Mouse (Mus musculus) hematopoietic stem cell, adult 5-6 weeks (primary cell): ENCODE data around the gene Dpyd. TPM values are rescaled to one million over a fixed set of nuclear protein-coding genes. Genes with fewer than 3 reads are reported as not detected.

Source experiments
- ATAC-seq, 2 experiments: fragments of 125-278 bp in 1 of 2; replicated peaks in 1 of 2; 2 replicates each; pipeline ENCODE4 v1.8.0; 2016 to 2017; ENCODE audit warnings: inconsistent platforms in 2 of 2, mild to moderate bottlenecking in 2 of 2, moderate number of reproducible peaks in 2 of 2, low read depth in 1 of 2, moderate TSS enrichment in 1 of 2; ENCODE audit not compliant: low FRiP score in 2 of 2, poor library complexity in 2 of 2, severe bottlenecking in 2 of 2, insufficient read depth in 1 of 2, low TSS enrichment in 1 of 2
- total RNA-seq: library from RNA; stranded (forward); fragments of 172-1452, 232-1000 nt; gene quantifications from 2 replicates; pipeline ENCODE4 v1.2.3, GENCODE M21; 2017

Gene Dpyd
- total RNA-seq = not detected in 2 replicates

DNA sequence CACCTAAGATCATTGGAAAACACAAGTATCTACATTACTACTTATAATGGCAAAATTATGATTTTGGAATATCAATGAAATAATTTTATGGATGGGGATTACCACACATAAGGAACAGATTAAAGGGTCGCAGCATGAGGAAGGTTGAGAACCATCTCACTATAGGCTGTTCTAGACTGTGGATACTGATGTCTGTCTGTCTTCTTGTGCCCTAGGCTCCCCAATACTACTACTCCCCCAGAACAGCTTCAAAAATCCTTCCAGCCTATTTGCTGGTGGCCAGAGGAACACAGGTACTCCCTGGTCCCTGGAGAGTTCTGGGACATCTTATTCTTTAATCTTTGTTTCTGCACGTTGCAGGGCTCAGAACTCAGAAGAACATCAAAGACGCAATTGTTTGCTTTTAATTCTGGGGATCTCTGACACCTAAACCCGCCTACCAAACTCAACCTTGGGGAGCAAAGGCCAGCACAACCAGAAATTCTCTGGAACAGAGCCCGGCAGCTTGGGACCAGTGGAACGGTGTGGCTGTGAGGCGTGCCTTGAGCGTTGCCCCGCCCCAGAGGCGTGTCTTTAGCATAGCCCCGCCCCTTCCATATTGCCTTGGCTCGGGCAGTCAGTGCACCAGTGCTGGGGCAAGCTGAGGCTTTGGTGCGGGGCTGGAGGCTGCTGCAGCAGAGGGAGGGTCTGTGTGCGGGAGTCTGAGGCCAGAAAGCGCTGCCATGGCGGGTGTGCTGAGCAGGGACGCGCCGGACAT is at the start of gene Dpyd:
Dpyd (plus strand) TSS at position 576 of the 757 bp plus-strand sequence.
- ATAC-seq = peak; percentile 65

DNA sequence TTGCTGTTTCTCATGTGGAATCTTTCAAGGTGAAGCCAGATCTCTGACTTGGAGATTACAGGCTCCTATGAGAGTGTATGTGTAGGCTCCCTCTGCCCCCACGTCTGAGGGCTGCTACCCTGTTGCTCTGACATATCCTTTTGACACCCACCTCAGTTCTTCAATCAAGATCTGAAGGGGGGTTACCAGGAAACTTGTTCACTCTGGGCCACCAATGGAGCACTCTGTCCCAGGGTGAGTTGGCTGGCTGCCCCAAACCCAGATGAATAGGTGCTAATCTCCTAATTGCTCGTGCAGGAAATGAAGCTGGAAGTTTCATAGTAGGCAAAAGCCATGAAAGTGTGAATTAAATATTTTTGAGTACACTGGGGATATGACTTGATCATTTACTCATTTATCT is 24.3 kb upstream of the Dpyd start:
- no peak for ATAC-seq

DNA sequence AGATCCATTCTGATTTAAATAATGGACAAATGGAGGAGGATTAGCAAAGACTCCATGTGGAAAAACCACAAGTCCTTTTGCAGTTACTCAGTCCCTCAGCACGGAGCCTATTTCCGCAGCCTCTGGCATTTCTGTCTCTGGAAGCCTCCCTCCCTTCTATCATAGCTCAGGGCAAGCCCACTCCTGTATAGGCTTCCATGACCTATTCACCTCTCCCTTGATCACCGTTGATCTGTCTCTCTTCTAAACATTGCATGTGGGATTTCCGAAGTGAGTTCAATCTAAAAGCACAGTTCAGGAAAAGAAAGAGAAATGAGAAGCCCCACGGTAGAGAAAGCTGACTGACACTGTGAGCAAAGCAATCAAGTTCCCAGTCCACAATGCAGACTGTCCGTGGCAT is 20.2 kb upstream of the Dpyd start:
- no peak for ATAC-seq

- ATAC-seq = no peak
Observed at GRCm38 (mm10) chr3:118547551-118548210, 14.2 kb upstream of the Dpyd start.

DNA sequence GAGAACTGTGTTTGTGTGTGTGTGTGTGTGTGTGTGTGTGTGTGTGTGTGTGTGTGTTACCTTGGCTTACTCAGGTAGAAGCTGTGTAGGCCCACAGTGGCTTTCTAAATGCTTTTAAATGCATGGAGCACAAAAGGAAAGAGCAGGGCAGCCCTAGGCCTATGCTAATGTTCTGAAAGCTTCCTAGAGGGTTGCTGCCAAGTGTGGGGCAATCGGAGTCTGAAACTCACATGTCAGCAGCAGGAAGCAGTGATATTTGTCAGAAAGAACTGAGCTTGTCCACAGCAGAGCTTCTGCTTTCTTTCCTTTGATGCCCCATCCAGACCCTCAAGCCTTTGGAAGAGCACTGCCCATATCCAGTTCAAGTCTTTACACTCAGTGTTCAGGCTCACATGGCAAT is 4.3 kb upstream of the Dpyd start:
- ATAC-seq = no peak

DNA sequence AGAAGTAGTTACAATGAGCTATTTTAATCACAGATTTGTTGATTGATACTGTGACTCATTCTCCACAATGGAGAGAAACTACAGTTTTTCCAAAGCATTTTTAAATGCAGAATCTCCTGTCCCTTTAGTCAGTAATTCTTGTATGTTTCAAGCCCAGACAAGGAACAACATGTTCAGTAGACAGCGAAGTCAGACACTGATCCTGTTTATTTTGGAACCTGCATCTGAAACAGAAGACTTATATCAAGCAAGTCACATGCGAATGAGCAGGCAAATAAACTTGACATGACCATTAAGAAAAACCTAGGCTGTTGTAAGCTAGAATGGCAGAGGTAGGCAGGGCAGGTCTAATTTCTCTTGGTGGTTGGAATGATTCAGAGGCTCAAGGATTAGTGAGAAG is 2.0 kb upstream of the Dpyd start:
- no peak for ATAC-seq

- peak in 1 of 2 experiments; percentile 28; a peak in 1 of 4 replicates for ATAC-seq
Observed at GRCm38 (mm10) chr3:118562311-118562671, 362 bp downstream of the Dpyd start.

DNA sequence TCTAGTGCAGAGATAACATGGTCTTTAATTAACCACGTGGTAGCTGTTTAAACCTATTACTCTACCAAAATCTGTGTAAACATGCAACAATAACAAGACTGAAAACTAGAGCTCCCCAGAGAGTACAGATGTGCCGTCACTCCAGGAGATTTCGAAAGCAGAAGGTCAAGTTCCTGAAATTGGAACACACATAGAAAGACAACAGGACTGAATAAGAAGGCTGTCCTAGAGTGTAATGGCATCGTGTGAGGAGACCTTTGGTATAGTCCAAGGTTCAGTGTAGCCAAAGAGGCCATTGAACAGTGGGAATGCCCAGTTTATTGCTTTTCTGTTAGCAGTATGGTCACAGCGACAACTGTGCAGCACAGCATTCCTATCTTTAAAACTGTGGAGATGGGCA is 4.8 kb downstream of the Dpyd start:
- ATAC-seq = no peak

- ATAC-seq = 0 out of 4 replicates have a peak, but pooled peaks of 1 of the 2 experiments have one; percentile 7
Observed at GRCm38 (mm10) chr3:118570197-118570596, 8.3 kb downstream of the Dpyd start.

DNA sequence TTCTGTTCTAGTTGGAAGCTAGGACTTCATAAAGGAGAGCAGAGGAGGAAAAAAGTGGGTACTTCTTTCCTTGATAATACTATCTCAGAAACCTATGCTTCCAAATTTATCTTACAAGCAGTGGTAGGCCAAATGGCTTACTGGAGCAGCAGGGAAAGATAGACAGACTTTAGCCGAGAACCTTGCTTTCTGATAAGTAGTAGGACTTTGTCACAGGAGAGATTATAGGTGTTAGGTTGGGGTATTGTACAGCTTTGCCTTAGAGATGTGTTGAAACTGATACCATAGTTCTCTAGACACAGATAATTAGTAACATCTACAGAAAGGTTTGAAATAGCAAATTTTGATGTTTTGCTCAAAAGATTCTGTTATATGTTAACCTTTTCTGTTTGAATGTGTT is 28.6 kb downstream of the Dpyd start:
- no peak for ATAC-seq

DNA sequence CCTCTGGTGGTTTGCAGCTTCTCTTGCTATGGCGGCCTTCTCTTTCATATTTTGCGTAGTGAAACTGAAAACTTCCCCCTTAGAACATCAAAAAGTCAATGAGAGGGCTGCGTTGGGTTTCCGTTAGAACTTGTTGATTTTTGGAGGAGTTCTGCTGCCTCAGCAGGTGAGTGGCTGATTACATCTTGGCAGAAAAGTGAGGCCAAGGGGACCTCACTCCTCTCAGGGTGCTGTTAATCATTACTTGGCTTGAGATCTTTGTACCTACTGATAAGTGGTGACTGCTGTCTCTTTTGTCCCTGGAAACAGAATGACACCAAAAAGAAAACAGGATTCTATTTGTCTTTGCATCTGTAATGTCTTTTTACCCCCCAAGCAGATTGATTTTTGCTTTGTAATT is 32.9 kb downstream of the Dpyd start:
- no peak for ATAC-seq

DNA sequence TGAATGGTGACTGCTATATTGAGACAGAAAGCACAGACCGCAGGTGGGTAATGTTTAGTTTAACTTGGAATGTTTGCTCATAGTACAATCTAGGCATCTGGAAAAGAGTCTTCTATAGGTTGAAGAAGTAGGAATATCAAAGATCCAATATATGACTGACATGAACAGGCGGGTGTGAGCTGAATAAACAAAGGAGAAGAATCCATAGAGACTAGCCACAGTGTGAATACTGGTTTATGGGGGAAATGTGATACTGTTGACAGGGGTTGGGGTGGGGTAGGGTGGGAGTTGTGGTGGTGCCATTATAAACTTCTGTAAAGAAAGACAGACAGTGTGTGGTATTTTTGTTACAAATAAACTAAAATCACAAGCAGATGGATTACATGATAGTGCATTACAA is 33.8 kb downstream of the Dpyd start:
- no peak for ATAC-seq

- no peak for ATAC-seq
Observed at GRCm38 (mm10) chr3:118601689-118602640, 40.0 kb downstream of the Dpyd start.

DNA sequence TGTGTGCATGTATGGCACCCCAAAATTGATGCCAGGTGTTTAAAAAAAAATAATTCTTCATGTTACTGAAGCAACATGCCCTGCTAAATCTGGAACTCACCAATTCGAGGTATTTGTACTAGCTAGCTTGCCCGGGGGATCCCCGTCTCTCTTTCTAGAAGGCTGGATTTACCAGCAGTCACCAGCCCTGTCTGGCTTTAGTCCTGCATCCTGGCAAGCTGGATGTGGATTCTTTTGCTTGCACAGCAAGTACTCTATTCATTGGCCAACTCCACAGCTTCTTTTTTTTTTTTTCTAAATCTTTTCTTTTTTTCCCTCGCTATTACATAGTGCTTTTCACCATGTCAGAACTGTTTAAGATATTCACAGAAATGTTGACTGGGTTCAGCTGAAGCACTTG is 46.8 kb downstream of the Dpyd start:
- ATAC-seq = no peak

DNA sequence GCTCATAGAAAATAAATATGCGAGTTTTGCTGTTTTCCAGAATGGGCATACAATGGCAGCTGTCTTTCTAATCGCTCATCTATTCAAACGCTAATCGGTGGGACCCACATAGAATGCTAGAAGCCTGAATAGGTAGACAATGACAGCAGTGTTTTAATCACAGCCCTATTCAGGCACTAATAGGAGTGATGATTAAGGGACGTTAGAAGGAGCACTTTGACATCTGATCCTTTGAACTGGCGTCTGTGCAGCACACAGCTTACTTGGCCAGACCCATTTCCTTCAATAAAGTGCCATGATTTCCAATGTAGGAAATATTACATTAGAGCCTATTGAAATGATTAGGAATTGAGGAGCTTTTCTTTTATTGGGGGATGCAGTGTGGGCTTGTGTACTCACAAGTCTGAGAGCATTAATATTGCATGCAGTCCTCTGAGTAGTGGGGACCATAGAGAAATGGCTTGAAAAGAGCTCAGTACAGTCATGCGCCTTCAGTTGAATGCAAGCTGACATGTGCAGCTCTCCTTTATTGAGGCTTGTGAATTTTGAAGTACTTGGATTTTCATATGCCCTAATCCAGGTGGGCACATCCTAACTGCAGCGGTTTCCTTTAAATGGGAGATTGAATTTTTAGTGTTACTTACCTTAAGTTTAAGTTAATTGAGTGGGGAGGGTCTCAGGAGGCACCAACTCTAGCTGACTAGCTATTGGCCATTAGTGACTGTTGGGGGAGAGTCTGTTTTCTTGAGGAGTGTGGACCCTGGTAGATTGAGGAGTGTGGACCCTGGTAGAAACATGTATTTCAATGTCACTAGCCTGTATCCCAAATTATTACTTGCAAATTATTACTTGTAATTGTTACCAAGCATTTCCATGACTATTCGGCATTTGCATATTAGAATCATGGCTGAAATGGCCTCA is 64.8 kb downstream of the Dpyd start:
- no peak for ATAC-seq

- no peak for ATAC-seq
Observed at GRCm38 (mm10) chr3:118629737-118630136, 67.8 kb downstream of the Dpyd start.

DNA sequence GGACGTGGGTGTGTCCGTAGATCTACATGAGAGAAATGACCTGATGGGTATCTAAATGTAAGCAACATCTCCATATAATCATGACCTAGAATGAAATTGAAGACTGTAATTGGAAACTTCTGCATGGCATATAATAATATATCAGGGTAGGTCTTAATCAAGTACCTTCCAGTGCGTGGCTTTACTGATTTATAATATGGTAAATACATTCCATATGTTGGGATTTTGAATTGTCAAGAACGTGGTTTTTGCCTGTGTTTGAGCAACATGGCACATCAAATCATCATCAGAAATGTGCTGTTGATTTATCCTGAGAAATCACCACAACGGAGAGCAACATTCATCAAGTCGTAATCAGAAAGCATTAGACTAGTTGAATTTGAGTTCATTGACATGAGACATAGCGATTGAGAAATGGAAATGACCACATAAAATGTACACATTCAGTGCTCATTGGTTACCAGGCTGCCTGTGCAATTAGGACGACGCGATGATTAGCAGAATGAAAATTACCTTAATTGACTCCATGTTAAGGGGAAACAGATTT is 84.2 kb downstream of the Dpyd start:
- ATAC-seq = no peak
